Mouse (Mus musculus): Measurements from ENCODE around the gene Hap1. TPM values are rescaled to one million over a fixed set of nuclear protein-coding genes. Genes with fewer than 3 reads are reported as not detected.

Hap1 gene
- total and polyA plus RNA-seq, 2 experiments from 2014 or later: 2.0 to 3.5 TPM

DNA sequence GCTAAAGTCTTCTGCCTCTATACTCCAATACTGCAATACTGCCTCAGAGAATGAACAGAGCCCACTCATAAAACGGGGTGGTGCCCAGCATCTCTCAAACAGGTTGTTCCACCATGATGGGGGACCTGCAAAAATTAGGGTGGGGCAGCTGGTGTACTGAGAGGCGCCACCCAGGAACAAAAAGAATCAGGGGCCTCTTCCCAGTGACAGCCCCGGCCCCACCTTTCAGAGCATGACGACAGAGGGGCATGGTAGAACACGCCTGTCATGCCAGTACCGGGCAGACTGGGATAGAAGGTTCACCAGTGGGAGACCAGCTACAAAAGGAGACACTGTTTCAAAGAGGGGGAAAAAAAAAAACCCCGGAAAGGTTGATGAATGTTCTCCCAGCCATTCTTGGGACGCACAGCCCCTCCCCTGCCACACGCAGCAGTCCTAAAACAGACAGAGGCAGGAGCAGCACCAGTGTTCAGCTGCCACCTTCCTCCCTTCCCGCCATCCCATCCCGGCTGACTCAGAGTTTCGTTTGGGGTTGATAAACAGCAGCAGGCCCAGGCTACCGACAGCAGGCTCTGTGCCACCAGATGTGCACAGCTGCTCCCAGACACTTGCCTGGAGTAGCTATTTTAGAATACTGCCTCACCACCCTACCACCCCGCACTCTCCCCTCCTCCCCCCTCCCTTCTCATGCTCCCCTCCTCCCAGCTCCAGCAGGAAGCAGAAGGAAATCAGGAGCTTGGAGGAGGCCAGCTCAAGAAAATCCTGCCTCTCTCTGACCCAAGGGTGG, 31.9 kb upstream of the Hap1 start:
- Histone ChIP-seq H3K27ac (ENCODE audit: low read depth) (peak overlapping the region; percentile 88), H3K36me3 (replicated peaks; ENCODE audit: control insufficient read depth, insufficient read depth, low read length) (peaks cover 35% of the 10 kb centered on the region), H3K9ac (replicated peaks; ENCODE audit: low read depth, low read length) (no peak overlapping the region), H3K4me1 (ENCODE audit: control insufficient read depth, insufficient read depth) (peaks cover 64% of the 10 kb centered on the region), H3K4me2 (ENCODE audit: low read depth, low read length) (peak overlapping the region; percentile 40), H3K4me3 (ENCODE audit: low read depth, low read length) (peak overlapping the region; percentile 11; the same call in 1 of the 2 replicates), H3K9me3 (replicated peaks; ENCODE audit: control insufficient read depth, low read length) (no peaks in the 10 kb centered on the region), H3K27me3 (ENCODE audit: control insufficient read depth, insufficient read depth, low read length) (no peaks in the 10 kb centered on the region)
- TF ChIP-seq EP300 (IDR thresholded peaks at IDR 0.05; ENCODE audit: low read depth) (peak; percentile 37; the same call in 1 of the 2 replicates), CTCF (IDR thresholded peaks at IDR 0.05; ENCODE audit: low read depth) (no peak)
- WGBS: 20% methylated on average over 14 of the region's 14 CpGs
- peak; percentile 78 for ATAC-seq (ENCODE audit: insufficient read depth, low read depth)
- peak; percentile 89 for DNase-seq (ENCODE audit: low spot score)

DNA sequence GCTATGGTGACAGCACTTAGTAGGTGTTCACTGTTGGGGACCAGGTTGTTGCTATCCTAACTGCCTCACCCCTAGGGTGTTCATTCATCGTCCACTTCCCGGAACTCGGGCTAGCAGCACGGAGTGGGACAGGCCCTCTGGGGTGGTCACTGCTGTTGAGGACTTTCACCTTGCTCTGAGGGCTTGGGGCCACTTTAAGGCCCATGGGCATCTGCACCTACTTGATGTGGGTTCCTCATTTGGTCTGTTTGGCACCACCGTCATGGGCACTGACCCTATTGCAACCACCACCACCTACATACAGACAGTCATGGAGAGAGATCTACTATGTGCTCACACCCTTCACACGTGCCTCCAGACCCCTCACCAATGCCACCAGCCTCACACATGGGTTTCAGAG, 31.2 kb upstream of the Hap1 start:
- Histone ChIP-seq H3K27me3 (ENCODE audit: control insufficient read depth, insufficient read depth, low read length) (no peaks in the 10 kb centered on the region), H3K9me3 (replicated peaks; ENCODE audit: control insufficient read depth, low read length) (no peaks in the 10 kb centered on the region), H3K4me3 (ENCODE audit: low read depth, low read length) (no peak overlapping the region), H3K4me2 (ENCODE audit: low read depth, low read length) (no peak overlapping the region), H3K27ac (ENCODE audit: low read depth) (peak overlapping the region; percentile 88), H3K36me3 (replicated peaks; ENCODE audit: control insufficient read depth, insufficient read depth, low read length) (peaks cover 42% of the 10 kb centered on the region), H3K4me1 (ENCODE audit: control insufficient read depth, insufficient read depth) (peaks cover 57% of the 10 kb centered on the region), H3K9ac (replicated peaks; ENCODE audit: low read depth, low read length) (no peak overlapping the region)
- TF ChIP-seq CTCF (IDR thresholded peaks at IDR 0.05; ENCODE audit: low read depth): no peak
- no peak for TF ChIP-seq EP300 (IDR thresholded peaks at IDR 0.05; ENCODE audit: low read depth)
- DNase-seq (ENCODE audit: low spot score) (no peak), ATAC-seq (ENCODE audit: insufficient read depth, low read depth) (no peak)
- 78% methylated on average over 6 of the region's 6 CpGs for WGBS

- H3K4me2 ChIP-seq (ENCODE audit: low read depth, low read length): no peak overlapping the region
- 67% methylated on average over 5 of the region's 5 CpGs for WGBS
Measured at GRCm38 (mm10) chr11:100386586-100386985, 30.7 kb upstream of the Hap1 start.

DNA sequence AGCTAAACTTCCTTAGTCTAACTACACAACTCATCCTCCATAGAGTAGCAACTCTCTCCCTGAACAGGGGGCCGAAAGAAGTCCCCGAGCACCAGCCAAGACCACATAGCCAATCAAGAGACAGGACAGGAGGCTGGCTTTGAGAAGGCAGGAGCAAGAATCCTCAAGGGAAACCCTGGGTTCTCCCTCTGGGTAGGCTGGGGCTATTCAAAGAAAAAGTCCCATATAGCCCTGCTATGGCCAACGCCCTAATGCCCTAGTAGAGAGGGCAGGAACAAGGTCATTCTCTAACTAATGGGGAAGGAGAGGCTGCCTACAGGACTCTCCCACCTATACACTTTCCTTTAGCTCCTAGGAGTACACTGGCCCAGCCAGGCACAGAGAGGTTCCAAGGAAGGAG, 29.1 kb upstream of the Hap1 start:
- DNase-seq (ENCODE audit: low spot score) (no peak), ATAC-seq (ENCODE audit: insufficient read depth, low read depth) (no peak)
- no peak overlapping the region for H3K4me2 ChIP-seq (ENCODE audit: low read depth, low read length)
- H3K9me3 ChIP-seq (replicated peaks; ENCODE audit: control insufficient read depth, low read length): no peaks in the 10 kb centered on the region
- no peak for TF ChIP-seq EP300 (IDR thresholded peaks at IDR 0.05; ENCODE audit: low read depth)
- TF ChIP-seq CTCF (IDR thresholded peaks at IDR 0.05; ENCODE audit: low read depth): no peak
- 79% methylated on average over 3 of the region's 3 CpGs for WGBS
- no peak overlapping the region for H3K4me3 ChIP-seq (ENCODE audit: low read depth, low read length)
- H3K36me3 ChIP-seq (replicated peaks; ENCODE audit: control insufficient read depth, insufficient read depth, low read length): peaks cover 60% of the 10 kb centered on the region
- no peaks in the 10 kb centered on the region for H3K27me3 ChIP-seq (ENCODE audit: control insufficient read depth, insufficient read depth, low read length)
- no peak overlapping the region for H3K9ac ChIP-seq (replicated peaks; ENCODE audit: low read depth, low read length)
- H3K4me1 ChIP-seq (ENCODE audit: control insufficient read depth, insufficient read depth): peaks cover 36% of the 10 kb centered on the region
- H3K27ac ChIP-seq (ENCODE audit: low read depth): no peak overlapping the region

More at GRCm38 (mm10) chr11:100386586-100386985, 30.7 kb upstream of the Hap1 start:
- Histone ChIP-seq H3K9ac (replicated peaks; ENCODE audit: low read depth, low read length) (no peak overlapping the region), H3K4me1 (ENCODE audit: control insufficient read depth, insufficient read depth) (peaks cover 52% of the 10 kb centered on the region), H3K27ac (ENCODE audit: low read depth) (no peak overlapping the region), H3K4me3 (ENCODE audit: low read depth, low read length) (no peak overlapping the region), H3K9me3 (replicated peaks; ENCODE audit: control insufficient read depth, low read length) (no peaks in the 10 kb centered on the region), H3K27me3 (ENCODE audit: control insufficient read depth, insufficient read depth, low read length) (no peaks in the 10 kb centered on the region), H3K36me3 (replicated peaks; ENCODE audit: control insufficient read depth, insufficient read depth, low read length) (peaks cover 47% of the 10 kb centered on the region)
- TF ChIP-seq EP300 (IDR thresholded peaks at IDR 0.05; ENCODE audit: low read depth) (no peak), CTCF (IDR thresholded peaks at IDR 0.05; ENCODE audit: low read depth) (no peak)
- no peak for DNase-seq (ENCODE audit: low spot score)
- no peak for ATAC-seq (ENCODE audit: insufficient read depth, low read depth)

DNA sequence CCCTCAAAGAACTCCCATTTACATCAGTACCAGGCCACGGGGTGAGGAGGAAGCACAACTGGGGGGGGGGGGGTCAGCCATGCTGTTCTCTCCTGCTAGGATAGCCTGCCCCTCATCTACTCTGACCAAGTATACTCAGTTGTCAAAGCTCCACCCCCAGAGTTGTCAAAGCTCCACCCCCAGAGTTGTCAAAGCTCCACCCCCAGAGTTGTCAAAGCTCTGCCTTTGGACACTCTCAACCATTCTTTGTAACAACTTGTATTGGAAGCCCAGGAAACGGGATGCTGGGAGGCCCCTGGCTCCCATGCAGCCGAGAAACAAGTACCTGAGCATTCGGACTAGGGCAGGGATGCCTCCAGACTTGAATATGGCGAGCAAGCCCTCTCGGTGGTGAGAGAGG, 26.8 kb upstream of the Hap1 start:
- Histone ChIP-seq H3K27ac (ENCODE audit: low read depth) (no peak overlapping the region), H3K4me2 (ENCODE audit: low read depth, low read length) (no peak overlapping the region), H3K4me3 (ENCODE audit: low read depth, low read length) (no peak overlapping the region), H3K9ac (replicated peaks; ENCODE audit: low read depth, low read length) (no peak overlapping the region), H3K4me1 (ENCODE audit: control insufficient read depth, insufficient read depth) (peaks cover 13% of the 10 kb centered on the region), H3K27me3 (ENCODE audit: control insufficient read depth, insufficient read depth, low read length) (no peaks in the 10 kb centered on the region), H3K36me3 (replicated peaks; ENCODE audit: control insufficient read depth, insufficient read depth, low read length) (peaks cover 81% of the 10 kb centered on the region), H3K9me3 (replicated peaks; ENCODE audit: control insufficient read depth, low read length) (no peaks in the 10 kb centered on the region)
- TF ChIP-seq CTCF (IDR thresholded peaks at IDR 0.05; ENCODE audit: low read depth) (no peak), EP300 (IDR thresholded peaks at IDR 0.05; ENCODE audit: low read depth) (no peak)
- 80% methylated on average over 5 of the region's 6 CpGs for WGBS
- no peak for ATAC-seq (ENCODE audit: insufficient read depth, low read depth)
- DNase-seq (ENCODE audit: low spot score): no peak

Data from heart, postnatal 0 days (tissue).